Mouse (Mus musculus) lung, embryonic 14.5 days (tissue): ENCODE measurements around the gene Bcl11b. TPM values are rescaled to one million over a fixed set of nuclear protein-coding genes. Genes with fewer than 3 reads are reported as not detected.

ENCODE experiments used
- ATAC-seq: fragments of 200-750 bp; cut with Nextera tagmentation; 2 replicates; pipeline ENCODE4 v1.8.0; 2017; ENCODE audit warnings: mild to moderate bottlenecking, moderate TSS enrichment, moderate library complexity; ENCODE audit not compliant: insufficient read depth
- DNase-seq: peaks from one replicate; pipeline ENCODE4 v3.0.0-alpha.2; 2015
- H3K27ac ChIP-seq: fragments of 300-500 bp; sonication (generic); 2 replicates; pipeline ENCODE4 v1.5.1; 2014; ENCODE audit warnings: low read depth, mild to moderate bottlenecking, moderate library complexity
- H3K27me3 ChIP-seq: fragments of 300-500 bp; sonication (generic); 2 replicates; pipeline ENCODE4 v1.6.1; 2014; ENCODE audit warnings: low read length, control low read depth; ENCODE audit not compliant: insufficient read depth
- H3K36me3 ChIP-seq: fragments of 300-500 bp; sonication (generic); 2 replicates; pipeline ENCODE4 v1.6.1; 2014; ENCODE audit warnings: control low read depth; ENCODE audit not compliant: insufficient read depth
- H3K4me1 ChIP-seq: fragments of 300-500 bp; sonication (generic); 2 replicates; pipeline ENCODE4 v1.6.1; 2014; ENCODE audit warnings: antibody characterized with exemption, control low read depth; ENCODE audit not compliant: insufficient read depth
- H3K4me2 ChIP-seq: fragments of 300-500 bp; sonication (generic); 2 replicates; pipeline ENCODE4 v1.6.1; 2014; ENCODE audit warnings: mild to moderate bottlenecking
- H3K4me3 ChIP-seq: fragments of 300-500 bp; sonication (generic); 2 replicates; pipeline ENCODE4 v1.5.1; 2014; ENCODE audit warnings: low read depth, low read length
- H3K9ac ChIP-seq: fragments of 300-500 bp; sonication (generic); 2 replicates; pipeline ENCODE4 v1.6.1; 2014
- H3K9me3 ChIP-seq: fragments of 300-500 bp; sonication (generic); 2 replicates; pipeline ENCODE4 v1.6.1; 2016; ENCODE audit warnings: low read depth, low read length, control low read depth
- CTCF ChIP-seq: IDR thresholded peaks from 2 replicates; pipeline ENCODE4 v1.5.1; 2016; ENCODE audit warnings: antibody characterized with exemption, low read depth
- WGBS: fragments of 180-500 bp; shearing (Covaris S2); extraction: QIAGEN DNeasy Blood & Tissue Kit; methylation state at CpG from one replicate; pipeline ENCODE4 v1.1.7; 2014; 5-methylcytosine and 5-hydroxymethylcytosine counted together
- polyA plus RNA-seq: library from polyadenylated mRNA; unstranded; fragments of >200 nt; fragmentation: Nextera tagmentation; extraction: Ambion mirVana; gene quantifications from 2 replicates; pipeline ENCODE4 v1.2.1, GENCODE M21; 2014

Bcl11b gene
- polyA plus RNA-seq, 1 experiment from 2014 or later = 4.4 TPM

- no peak for ATAC-seq
- no peak for TF ChIP-seq CTCF
- no peak overlapping the region for H3K9ac ChIP-seq
These were observed 133.8 kb downstream of the Bcl11b start for GRCm38 (mm10) chr12:107869526-107870050.

DNA sequence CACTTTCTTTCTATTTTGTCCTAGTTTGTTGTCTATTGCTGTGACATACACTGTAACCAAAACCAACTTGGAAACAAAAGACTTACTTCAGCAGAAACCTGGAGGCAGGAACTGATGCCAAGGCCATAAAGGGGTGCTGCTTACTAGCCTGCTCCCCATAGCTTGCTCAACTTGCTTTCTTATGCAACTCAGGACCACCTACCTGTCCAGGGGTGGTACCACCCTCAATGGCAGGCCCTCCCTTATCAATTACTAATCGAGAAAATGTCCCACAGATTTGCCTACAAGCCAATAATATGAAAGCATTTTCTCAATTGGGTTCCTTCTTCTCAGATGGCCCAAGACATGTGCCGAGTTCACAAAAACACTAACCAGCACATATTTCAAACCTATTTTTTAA is 135.1 kb downstream of the Bcl11b start:
- ATAC-seq (no peak), DNase-seq (no peak)
- WGBS = 83% methylated on average over 2 of the region's 2 CpGs
- H3K4me1 ChIP-seq = no peaks in the 10 kb centered on the region
- H3K27ac ChIP-seq = no peak overlapping the region
- TF ChIP-seq CTCF = no peak
- H3K4me3 ChIP-seq = no peak overlapping the region
- H3K9ac ChIP-seq = no peak overlapping the region
- H3K27me3 ChIP-seq = no peaks in the 10 kb centered on the region
- H3K36me3 ChIP-seq = no peaks in the 10 kb centered on the region
- no peaks in the 10 kb centered on the region for H3K9me3 ChIP-seq
- no peak overlapping the region for H3K4me2 ChIP-seq

More at GRCm38 (mm10) chr12:107869526-107870050, 133.8 kb downstream of the Bcl11b start:
- no peaks in the 10 kb centered on the region for H3K9me3 ChIP-seq
- H3K36me3 ChIP-seq = no peaks in the 10 kb centered on the region
- H3K4me2 ChIP-seq = no peak overlapping the region
- no peak overlapping the region for H3K27ac ChIP-seq
- DNase-seq = no peak
- H3K4me3 ChIP-seq = no peak overlapping the region
- 80% methylated on average over 20 of the region's 20 CpGs for WGBS
- H3K27me3 ChIP-seq = no peaks in the 10 kb centered on the region
- H3K4me1 ChIP-seq = no peaks in the 10 kb centered on the region

Other genes with a start within 250 kb of the Bcl11b start
- gene Setd3, start 175.7 kb upstream of the Bcl11b start, polyA plus RNA-seq = 68.8 and 69.6 TPM in 2 replicates
- gene Ccnk, start 176.0 kb upstream of the Bcl11b start, polyA plus RNA-seq = 4.9 and 5.3 TPM in 2 replicates